Mouse (Mus musculus) heart, postnatal 0 days (tissue): ENCODE measurements around the gene Fryl. TPM values are rescaled to one million over a fixed set of nuclear protein-coding genes. Genes with fewer than 3 reads are reported as not detected.

Experiments
- ATAC-seq: fragments of 200-750 bp; cut with Nextera tagmentation; 2 replicates; pipeline ENCODE4 v1.8.0; 2017; ENCODE audit warnings: low read depth, moderate number of reproducible peaks, moderate library complexity; ENCODE audit not compliant: insufficient read depth
- DNase-seq: peaks from one replicate; pipeline ENCODE4 v3.0.0-alpha.2; 2016; ENCODE audit warnings: low spot score
- H3K27ac ChIP-seq: fragments of 300-500 bp; sonication (generic); 2 replicates; pipeline ENCODE4 v1.5.1; 2014; ENCODE audit warnings: low read depth, mild to moderate bottlenecking
- H3K27me3 ChIP-seq: fragments of 300-500 bp; sonication (generic); 2 replicates; pipeline ENCODE4 v1.6.1; 2014; ENCODE audit warnings: low read length, mixed read lengths; ENCODE audit not compliant: control insufficient read depth, insufficient read depth
- H3K36me3 ChIP-seq: fragments of 300-500 bp; sonication (generic); replicated peaks from 2 replicates; pipeline ENCODE4 v1.6.1; 2014; ENCODE audit warnings: low read length, mixed read lengths; ENCODE audit not compliant: control insufficient read depth, insufficient read depth
- H3K4me1 ChIP-seq: fragments of 300-500 bp; sonication (generic); 2 replicates; pipeline ENCODE4 v1.6.1; 2014; ENCODE audit warnings: antibody characterized with exemption; ENCODE audit not compliant: control insufficient read depth, insufficient read depth
- H3K4me2 ChIP-seq: fragments of 300-500 bp; sonication (generic); 2 replicates; pipeline ENCODE4 v1.6.1; 2014; ENCODE audit warnings: low read depth, mild to moderate bottlenecking, low read length, moderate library complexity
- H3K4me3 ChIP-seq: fragments of 300-500 bp; sonication (generic); 2 replicates; pipeline ENCODE4 v1.5.1; 2014; ENCODE audit warnings: low read depth, low read length
- H3K9ac ChIP-seq: fragments of 300-500 bp; sonication (generic); replicated peaks from 2 replicates; pipeline ENCODE4 v1.6.1; 2014; ENCODE audit warnings: low read depth, low read length, mixed read lengths
- H3K9me3 ChIP-seq: fragments of 300-500 bp; sonication (generic); replicated peaks from 2 replicates; pipeline ENCODE4 v1.6.1; 2016; ENCODE audit warnings: low read length; ENCODE audit not compliant: control insufficient read depth
- CTCF ChIP-seq: IDR thresholded peaks from 2 replicates; pipeline ENCODE4 v1.5.1; 2016; ENCODE audit warnings: antibody characterized with exemption, control low read depth, low read depth
- EP300 ChIP-seq: IDR thresholded peaks from 2 replicates; pipeline ENCODE4 v1.6.1; 2016; ENCODE audit warnings: antibody characterized with exemption, low read depth
- WGBS: fragments of 180-500 bp; shearing (Covaris S2); extraction: QIAGEN DNeasy Blood & Tissue Kit; methylation state at CpG from one replicate; pipeline ENCODE4 v1.1.7; 2014; 5-methylcytosine and 5-hydroxymethylcytosine counted together
- polyA plus RNA-seq: library from polyadenylated mRNA; unstranded; fragments of >200 nt; fragmentation: Nextera tagmentation; extraction: Ambion mirVana; gene quantifications from 2 replicates; pipeline ENCODE4 v1.2.1, GENCODE M21; 2015
- total RNA-seq: library from RNA; depleted of rRNA; stranded (reverse); fragments of >200 nt; gene quantifications from 2 replicates; pipeline ENCODE4 v1.2.3, GENCODE M21; 2014; ENCODE audit warnings: low replicate concordance

Gene Fryl
- total and polyA plus RNA-seq, 2 experiments from 2014 or later = 19.3 to 43.0 TPM

DNA sequence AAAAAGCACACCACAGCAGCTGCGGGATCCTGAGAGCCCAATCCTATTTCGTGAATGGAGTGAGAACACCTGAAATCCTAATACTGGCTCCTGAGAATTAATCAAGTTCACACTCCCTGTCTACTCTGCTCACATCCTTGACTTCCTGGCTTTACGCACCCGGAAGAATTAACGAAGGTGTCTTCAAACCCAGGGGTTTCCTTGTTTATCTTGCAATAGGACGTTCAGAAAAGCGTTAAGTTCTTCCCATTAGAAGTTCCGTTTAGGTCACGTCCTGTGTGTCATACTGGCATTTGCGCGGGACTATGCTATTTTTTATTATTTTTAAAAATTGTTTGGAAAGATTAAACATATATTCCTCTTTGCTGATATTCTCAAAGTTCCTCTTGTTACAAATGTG lies 677 bp upstream of the Fryl start:
- H3K4me3 ChIP-seq = peak overlapping the region; percentile 51
- TF ChIP-seq CTCF = no peak
- H3K4me2 ChIP-seq = peak overlapping the region; percentile 78
- no peak for ATAC-seq
- H3K27me3 ChIP-seq = no peaks in the 10 kb centered on the region
- H3K9me3 ChIP-seq = no peaks in the 10 kb centered on the region
- 1% methylated on average over 11 of the region's 11 CpGs for WGBS
- DNase-seq = no peak
- H3K36me3 ChIP-seq = no peaks in the 10 kb centered on the region
- peak overlapping the region; percentile 73 for H3K27ac ChIP-seq
- H3K4me1 ChIP-seq = peaks cover 15% of the 10 kb centered on the region
- H3K9ac ChIP-seq = peak overlapping the region; percentile 46

DNA sequence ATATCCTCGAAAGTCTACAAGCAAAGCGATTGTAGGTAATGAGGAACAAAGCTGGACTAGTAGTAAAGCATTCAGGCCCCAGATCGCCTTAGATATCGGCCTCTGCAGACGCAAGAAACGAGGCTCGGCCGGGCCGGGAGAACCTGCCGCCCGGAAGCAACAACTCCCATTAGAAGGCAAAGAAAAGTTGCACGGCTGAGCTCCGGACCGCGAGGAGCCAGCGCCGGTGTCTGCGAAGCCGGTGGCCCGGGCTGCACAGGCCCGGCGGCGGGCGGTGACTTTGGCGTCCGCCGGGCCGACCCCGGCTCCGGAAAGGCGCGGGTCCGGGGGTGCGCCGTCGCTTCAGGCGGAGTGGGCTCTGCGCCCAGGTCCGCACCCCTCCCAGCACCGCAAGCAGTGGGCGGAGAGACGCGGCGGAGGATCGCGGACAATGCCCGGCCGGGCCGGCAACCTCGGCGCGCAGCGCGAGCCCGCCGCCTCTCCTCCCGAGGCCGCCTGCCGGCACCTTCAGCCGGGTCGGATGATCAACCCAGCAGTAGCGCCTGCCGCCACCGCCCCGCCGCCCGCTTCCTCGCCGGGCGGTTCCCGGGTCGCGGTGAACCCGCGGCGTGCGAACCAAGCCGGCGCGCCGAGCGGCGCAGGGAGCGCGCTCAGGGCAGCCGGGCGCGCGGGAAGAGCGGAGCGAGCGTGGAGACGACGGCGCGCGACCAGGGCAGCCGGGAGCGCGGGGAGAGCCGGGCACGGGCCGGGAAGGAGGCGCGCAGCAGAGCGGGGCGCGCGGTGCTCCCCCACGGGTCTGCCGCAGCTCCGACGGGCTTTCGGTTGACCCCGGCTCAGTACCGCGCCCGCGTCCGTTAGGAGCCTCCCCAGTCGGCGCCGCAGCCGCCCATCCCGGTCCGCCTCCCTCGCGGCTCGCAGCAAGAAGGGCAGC lies 833 bp downstream of the Fryl start:
- Histone ChIP-seq H3K27me3 (no peaks in the 10 kb centered on the region), H3K4me2 (peak overlapping the region; percentile 81), H3K9ac (peak overlapping the region; percentile 93), H3K27ac (peak overlapping the region; percentile 99), H3K9me3 (no peaks in the 10 kb centered on the region), H3K4me3 (peak overlapping the region; percentile 98), H3K4me1 (peaks cover 15% of the 10 kb centered on the region), H3K36me3 (no peaks in the 10 kb centered on the region; the same call in 1 of the 2 replicates)
- peak; percentile 50 for ATAC-seq
- DNase-seq = peak; percentile 48
- WGBS = under 1% methylated on average over 80 of the region's 129 CpGs
- no peak for TF ChIP-seq EP300
- no peak for TF ChIP-seq CTCF

DNA sequence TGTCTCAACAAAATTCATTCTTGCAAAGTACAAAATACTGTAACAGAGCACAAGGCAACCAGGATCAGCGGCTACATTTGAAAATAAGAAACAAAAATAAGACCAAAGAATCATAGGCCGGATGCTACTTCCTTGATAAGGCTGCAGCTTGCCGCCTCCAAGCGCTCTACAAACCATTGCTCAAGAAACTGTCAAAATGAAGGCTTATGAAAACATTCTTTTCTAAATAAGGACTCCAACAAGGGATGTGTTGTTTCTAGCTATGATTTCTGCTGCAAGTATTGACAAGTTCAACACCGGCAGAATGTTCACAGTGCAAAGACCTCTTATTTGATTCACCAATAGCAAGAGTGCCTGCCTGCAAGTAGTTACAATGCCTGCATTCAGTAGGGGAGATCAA lies 1.8 kb downstream of the Fryl start:
- WGBS = 19% methylated on average over 5 of the region's 5 CpGs
- no peaks in the 10 kb centered on the region for H3K9me3 ChIP-seq
- no peaks in the 10 kb centered on the region; the same call in 1 of the 2 replicates for H3K36me3 ChIP-seq
- DNase-seq = no peak
- peak overlapping the region; percentile 93 for H3K9ac ChIP-seq
- H3K27me3 ChIP-seq = no peaks in the 10 kb centered on the region
- H3K4me2 ChIP-seq = peak overlapping the region; percentile 81
- ATAC-seq = no peak
- TF ChIP-seq CTCF (no peak), EP300 (no peak)
- H3K27ac ChIP-seq = peak overlapping the region; percentile 99
- peaks cover 15% of the 10 kb centered on the region for H3K4me1 ChIP-seq
- peak overlapping the region; percentile 98 for H3K4me3 ChIP-seq

DNA sequence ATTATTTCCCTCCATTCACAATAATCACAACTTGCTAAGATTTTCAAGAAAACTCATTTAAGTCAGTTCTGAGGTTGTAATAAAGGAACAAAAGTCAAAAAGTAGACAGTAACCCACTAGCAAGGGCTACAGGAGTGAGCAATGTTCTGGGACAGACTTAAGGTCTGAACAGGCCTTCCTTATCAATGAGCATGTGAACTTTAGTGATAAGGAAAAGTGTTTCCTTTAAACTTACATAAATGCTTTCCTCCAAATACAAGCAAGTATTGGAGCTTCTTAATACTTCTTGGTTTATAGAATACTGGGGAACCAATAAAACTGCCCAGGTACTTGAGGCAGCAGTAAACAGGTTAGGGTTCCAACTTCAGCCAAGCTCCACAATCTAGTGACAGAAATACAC lies 3.7 kb downstream of the Fryl start:
- Histone ChIP-seq H3K27ac (peak overlapping the region; percentile 40; the same call in 1 of the 2 replicates), H3K36me3 (no peaks in the 10 kb centered on the region; the same call in 1 of the 2 replicates), H3K4me2 (0 out of 2 replicates have a peak overlapping the region, but pooled peaks have one; percentile 6), H3K9ac (no peak overlapping the region), H3K27me3 (no peaks in the 10 kb centered on the region), H3K4me1 (peaks cover 15% of the 10 kb centered on the region), H3K9me3 (no peaks in the 10 kb centered on the region), H3K4me3 (no peak overlapping the region)
- TF ChIP-seq CTCF (no peak), EP300 (no peak)
- no peak for ATAC-seq
- DNase-seq = no peak

DNA sequence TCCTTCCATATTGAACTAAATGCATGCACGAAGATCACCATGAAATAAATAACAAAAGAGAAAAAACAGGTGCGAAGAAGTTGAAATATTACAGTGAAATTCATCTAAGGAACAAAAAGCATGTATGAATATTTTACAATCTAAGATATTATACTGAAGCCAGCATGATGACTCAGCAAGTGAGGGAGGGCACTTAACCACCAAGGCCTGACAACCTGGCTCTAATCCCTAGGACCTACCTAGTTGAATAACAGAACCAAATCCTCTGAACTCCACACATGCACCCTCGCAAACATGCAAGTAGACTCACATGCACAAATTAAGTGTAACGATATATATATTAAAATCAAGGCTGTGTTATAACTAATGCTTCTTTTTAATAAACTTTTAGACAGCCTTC lies 7.1 kb downstream of the Fryl start:
- Histone ChIP-seq H3K27ac (no peak overlapping the region), H3K4me3 (no peak overlapping the region), H3K9ac (no peak overlapping the region), H3K9me3 (no peaks in the 10 kb centered on the region), H3K4me2 (no peak overlapping the region), H3K36me3 (no peaks in the 10 kb centered on the region; the same call in 1 of the 2 replicates), H3K4me1 (peaks cover 19% of the 10 kb centered on the region), H3K27me3 (no peaks in the 10 kb centered on the region)
- TF ChIP-seq CTCF (no peak), EP300 (no peak)
- WGBS = 88% methylated on average over 4 of the region's 4 CpGs
- no peak for ATAC-seq
- no peak for DNase-seq
